Comparison of ENCODE assay signal across 10 mouse cellular contexts in genomic region chr19:56940507-56940906, GRCm38 (mm10).
DNase-seq lines count a peak whose midpoint lies in the region; ATAC-seq and TF ChIP-seq lines count a peak whose summit lies in the region.
"Had no signal": no experiment of that assay in that cellular context is flagged by ENCODE, and none has a peak within 500 bp of the region (broad histone marks: within the 10 kb centered on the region; RNA-seq: fewer than 3 reads in every experiment).

No protein-coding gene starts in this region.

- TF ChIP-seq CTCF in gastrocnemius, adult 2 months (IDR thresholded peaks at IDR 0.05): no peak

- H3K4me2 ChIP-seq in forebrain, embryonic 16.5 days (ENCODE audit: low read length): no peak overlapping the region
- H3K4me2 ChIP-seq: forebrain, embryonic 12.5 days had no signal

- H3K27me3 ChIP-seq in forebrain, embryonic 16.5 days (replicated peaks; ENCODE audit: control insufficient read depth, insufficient read depth, low read length): no peaks in the 10 kb centered on the region
- H3K27me3 ChIP-seq: forebrain, embryonic 12.5 days had no signal

- no peaks in the 10 kb centered on the region for H3K9me3 ChIP-seq in forebrain, embryonic 16.5 days (ENCODE audit: control insufficient read depth, low read length)
- H3K9me3 ChIP-seq: forebrain, embryonic 12.5 days had no signal

- no peaks in the 10 kb centered on the region for H3K36me3 ChIP-seq in forebrain, embryonic 16.5 days (ENCODE audit: control insufficient read depth, insufficient read depth)
- H3K36me3 ChIP-seq: forebrain, embryonic 12.5 days had no signal

- H3K4me3 ChIP-seq in gastrocnemius, adult 2 months: no peak overlapping the region
- H3K4me3 ChIP-seq in forebrain, embryonic 16.5 days (replicated peaks; ENCODE audit: low read length): no peak overlapping the region
- H3K4me3 ChIP-seq: forebrain, embryonic 12.5 days had no signal

- ATAC-seq in forebrain, embryonic 16.5 days: no peak
- ATAC-seq: inflammation-experienced regulatory T-cells, adult 6 months had no signal

- WGBS in forebrain, embryonic 16.5 days: 92% methylated on average over 11 of the region's 11 CpGs

- DNase-seq in kidney, postnatal 10 days: peak; percentile 74
- no peak for DNase-seq in kidney, adult 18-20 months
- peak; percentile 57 for DNase-seq in cerebellum, adult 11 months
- DNase-seq in gastrocnemius, adult 2 months: peak; percentile 89
- peak; percentile 76 to 77 for DNase-seq in heart, postnatal 36 days
- no peak for DNase-seq in neural tube, embryonic 10.5 days (ENCODE audit: extremely low spot score, low spot score)
- DNase-seq in adrenal gland, postnatal 25 days: no peak

- peak overlapping the region; percentile 21 for H3K27ac ChIP-seq in gastrocnemius, adult 2 months
- H3K27ac ChIP-seq in forebrain, embryonic 16.5 days (ENCODE audit: low read length): no peak overlapping the region
- H3K27ac ChIP-seq: forebrain, embryonic 12.5 days had no signal

- H3K4me1 ChIP-seq in forebrain, embryonic 16.5 days (replicated peaks; ENCODE audit: control insufficient read depth, insufficient read depth, low read length): no peaks in the 10 kb centered on the region

- H3K9ac ChIP-seq in forebrain, embryonic 16.5 days (replicated peaks; ENCODE audit: low read depth, low read length): no peak overlapping the region
- H3K9ac ChIP-seq: forebrain, embryonic 12.5 days had no signal

- intact Hi-C loops in gastrocnemius, adult 2 months (cut with DNase I): no loop called here
- intact Hi-C loops in heart, postnatal 36 days (cut with DNase I): loop anchor here (5.0 kb wide), 1 partner anchor 67 kb away; the partner anchor contains the start of gene Afap1l2

Comparison
In these comparisons a context has a peak if more than half of its experiments do, and no peak if none do; other contexts are left out.
1. DNase-seq: peak in kidney, postnatal 10 days (single experiment), cerebellum, adult 11 months (single experiment), gastrocnemius, adult 2 months (single experiment) and heart, postnatal 36 days (2 of 2); none in kidney, adult 18-20 months (single experiment), neural tube, embryonic 10.5 days (single experiment) and adrenal gland, postnatal 25 days (single experiment).